8 mouse cellular contexts compared by ENCODE assay signal in the genomic region with DNA sequence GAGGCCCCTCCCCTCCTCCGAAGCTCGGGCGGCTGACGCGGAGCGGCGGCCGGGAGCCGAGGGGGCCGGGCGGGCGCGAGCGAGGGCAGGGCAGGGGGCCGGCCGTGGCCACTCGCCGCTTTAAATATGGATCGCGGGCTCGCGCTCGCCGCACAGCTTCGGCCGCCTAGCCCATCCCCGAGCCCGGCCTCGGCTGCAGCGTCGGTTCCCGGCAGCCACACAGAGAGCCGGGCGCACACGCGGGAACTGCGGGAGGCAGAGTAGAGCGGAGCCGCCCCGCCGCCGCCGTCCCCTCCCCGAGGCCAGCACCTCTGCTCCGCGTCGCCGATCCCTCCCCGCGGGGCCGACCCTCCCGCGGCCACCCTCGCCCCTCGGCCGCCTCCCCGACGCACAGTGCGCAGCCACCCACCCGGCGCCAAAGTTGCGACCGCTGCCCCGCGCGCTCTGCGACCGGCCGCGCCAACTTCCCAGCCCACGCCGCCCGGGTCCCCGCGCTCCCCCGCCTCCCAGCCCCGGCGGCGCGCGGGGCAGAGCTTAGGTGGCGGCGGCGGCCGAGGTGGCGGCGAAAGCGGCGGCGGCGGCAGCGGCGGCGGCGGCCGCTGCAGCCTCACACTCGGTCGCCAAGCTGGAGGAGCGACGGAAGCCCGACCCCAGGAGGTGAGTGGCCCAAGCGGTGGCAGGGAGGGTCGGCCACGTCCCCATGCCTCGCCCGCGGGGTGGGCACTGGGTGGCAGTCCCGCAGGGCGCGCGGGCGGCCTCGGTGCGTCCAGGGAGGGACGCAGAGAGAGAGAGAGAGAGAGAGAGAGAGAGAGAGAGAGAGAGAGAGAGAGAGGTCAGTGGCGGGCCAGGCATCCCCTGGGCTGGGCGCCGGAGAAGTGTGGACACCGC. TPM values are rescaled to one million over a fixed set of nuclear protein-coding genes. Genes with fewer than 3 reads are reported as not detected.
A peak's percentile ranks its signal among the peaks of the same experiment; 100 is the strongest.
DNase-seq lines count a peak whose midpoint lies in the region; ATAC-seq and TF ChIP-seq lines count a peak whose summit lies in the region.

A gene (plus strand): TSS at position 151 of the 888 bp plus-strand sequence.

- H3K4me2 ChIP-seq in forebrain, embryonic 16.5 days (ENCODE audit: low read length) = peak within 1 kb of the TSS; percentile 93

- in situ Hi-C loops in Patski (cut with MboI; ENCODE audit: low pct_unique_long_range_greater_than_20kb) = loop anchor here (10.0 kb wide), 2 partner anchors 338 to 498 kb away; no protein-coding TSS in a partner anchor

- H3K4me3 ChIP-seq in forebrain, embryonic 16.5 days (replicated peaks; ENCODE audit: low read length) = peak within 1 kb of the TSS; percentile 76
- H3K4me3 ChIP-seq in hindbrain, embryonic 10.5 days = peak within 1 kb of the TSS; percentile 82

- peak; percentile 39 for TF ChIP-seq CTCF in Patski (IDR thresholded peaks at IDR 0.05)

- DNase-seq in Patski (ENCODE audit: low read depth, low spot score) (no peak), MN1 (ENCODE audit: low spot score) (no peak)
- DNase-seq in hindbrain, embryonic 10.5 days (ENCODE audit: low spot score) = peak; percentile 70
- peak in 1 of 2 experiments; percentile 8 for DNase-seq in left cerebral cortex, adult 8-10 months (ENCODE audit: low spot score in 2 of 2)
- peak; percentile 72 to 82 for DNase-seq in lung, postnatal 4 days
- DNase-seq in right cerebral cortex, postnatal 25 days = peak; percentile 57

- H3K27me3 ChIP-seq in Patski = no peaks in the 10 kb centered on the region
- no peaks in the 10 kb centered on the region; the same call in 1 of the 2 replicates for H3K27me3 ChIP-seq in forebrain, embryonic 16.5 days (replicated peaks; ENCODE audit: control insufficient read depth, insufficient read depth, low read length)
- H3K27me3 ChIP-seq in hindbrain, embryonic 10.5 days (ENCODE audit: insufficient read depth, poor library complexity, severe bottlenecking) = peaks cover 27% of the 10 kb centered on the region

- no peak within 1 kb of the TSS for H3K27ac ChIP-seq in forebrain, embryonic 16.5 days (ENCODE audit: low read length)
- peak within 1 kb of the TSS; percentile 89 for H3K27ac ChIP-seq in hindbrain, embryonic 10.5 days

- ATAC-seq in Patski = peak; percentile 79
- peak; percentile 43 for ATAC-seq in cerebellum, adult (ENCODE audit: insufficient number of reproducible peaks, low FRiP score, low TSS enrichment)
- ATAC-seq in forebrain, embryonic 16.5 days = peak; percentile 88

- peaks cover 12% of the 10 kb centered on the region for H3K4me1 ChIP-seq in forebrain, embryonic 16.5 days (replicated peaks; ENCODE audit: control insufficient read depth, insufficient read depth, low read length)
- peaks cover 15% of the 10 kb centered on the region for H3K4me1 ChIP-seq in hindbrain, embryonic 10.5 days (replicated peaks)

- WGBS in forebrain, embryonic 16.5 days = under 1% methylated on average over 54 of the region's 119 CpGs
- WGBS in hindbrain, embryonic 10.5 days = under 1% methylated on average over 117 of the region's 119 CpGs

- peak within 1 kb of the TSS; percentile 75 for H3K9ac ChIP-seq in forebrain, embryonic 16.5 days (replicated peaks; ENCODE audit: low read depth, low read length)

- H3K9me3 ChIP-seq in forebrain, embryonic 16.5 days (ENCODE audit: control insufficient read depth, low read length) = no peaks in the 10 kb centered on the region
- no peaks in the 10 kb centered on the region for H3K9me3 ChIP-seq in hindbrain, embryonic 10.5 days

- CTCF ChIA-PET in Patski (lab: Charles Lee) = interaction anchor here (1.2 kb wide), 1 partner anchor 16 kb away, joined by 3 read pairs; no protein-coding TSS in a partner anchor

- POLR2A ChIA-PET in Patski (lab: Charles Lee) = no interaction called here

- no peaks in the 10 kb centered on the region for H3K36me3 ChIP-seq in forebrain, embryonic 16.5 days (ENCODE audit: control insufficient read depth, insufficient read depth)
- no peaks in the 10 kb centered on the region for H3K36me3 ChIP-seq in hindbrain, embryonic 10.5 days

RNA-seq across cellular contexts. Expression of the gene that starts here (rescaled TPM):
- polyA plus RNA-seq in Patski (2021) = 6.8 TPM
- 3.8 and 4.8 TPM in 2 replicates for polyA plus RNA-seq in forebrain, embryonic 16.5 days (2015; fragmentation: Nextera tagmentation; extraction: Ambion mirVana)
- 2.0 and 2.5 TPM in 2 replicates for polyA plus RNA-seq in hindbrain, embryonic 10.5 days (2016; fragmentation: Nextera tagmentation; extraction: Ambion mirVana)
- total RNA-seq in left cerebral cortex, adult 8-10 months (2022) = 100 to 1,000 TPM; 144 to 154 (median 151) TPM

Comparison
In these comparisons a context has a peak if more than half of its experiments do, and no peak if none do; other contexts are left out.
1. DNase-seq: peak in hindbrain, embryonic 10.5 days (single experiment), lung, postnatal 4 days (2 of 2) and right cerebral cortex, postnatal 25 days (single experiment); none in Patski (single experiment) and MN1 (single experiment).
2. Peak in every context shown above with its lines, with median percentiles within 50 percentile points of each other: ATAC-seq.